Mouse (Mus musculus) ES-Bruce4 (cell line): ENCODE results near the gene Sh3rf3. TPM values are rescaled to one million over a fixed set of nuclear protein-coding genes. Genes with fewer than 3 reads are reported as not detected.

Experiments used
- H3K27ac ChIP-seq: 2 replicates; pipeline ENCODE4 v1.5.1; 2012; ENCODE audit warnings: low read length, inconsistent platforms; ENCODE audit not compliant: insufficient read depth
- H3K27me3 ChIP-seq: 2 replicates; pipeline ENCODE4 v1.6.1; 2012; ENCODE audit warnings: mild to moderate bottlenecking, low read length, inconsistent platforms; ENCODE audit not compliant: control insufficient read depth, poor library complexity, insufficient read depth, severe bottlenecking
- H3K36me3 ChIP-seq: 2 replicates; pipeline ENCODE4 v1.6.1; 2012; ENCODE audit warnings: inconsistent platforms, mild to moderate bottlenecking, low read length, moderate library complexity; ENCODE audit not compliant: control insufficient read depth, poor library complexity, insufficient read depth, severe bottlenecking
- H3K4me1 ChIP-seq: one replicate; pipeline ENCODE4 v1.8.1; 2011; ENCODE audit warnings: low read length; ENCODE audit not compliant: control insufficient read depth, insufficient read depth
- H3K4me3 ChIP-seq: 2 replicates; pipeline ENCODE4 v1.5.1; 2011; ENCODE audit warnings: low read depth, mild to moderate bottlenecking, low read length
- H3K9ac ChIP-seq: 2 replicates; pipeline ENCODE4 v1.6.1; 2012; ENCODE audit warnings: low read depth, mild to moderate bottlenecking, inconsistent platforms; ENCODE audit not compliant: poor library complexity, severe bottlenecking
- H3K9me3 ChIP-seq: replicated peaks from 2 replicates; pipeline ENCODE4 v1.6.1; 2012; ENCODE audit warnings: mild to moderate bottlenecking, low read length, inconsistent platforms; ENCODE audit not compliant: control insufficient read depth, poor library complexity, insufficient read depth, severe bottlenecking
- CTCF ChIP-seq: IDR thresholded peaks from one replicate; pipeline ENCODE4 v1.8.1; 2011; ENCODE audit warnings: low read depth, low read length
- EP300 ChIP-seq: IDR thresholded peaks from 2 replicates; pipeline ENCODE4 v1.6.1; 2011; ENCODE audit warnings: low read depth, low read length; ENCODE audit not compliant: insufficient read depth
- POLR2A ChIP-seq: IDR thresholded peaks from one replicate; pipeline ENCODE4 v1.8.1; 2011; ENCODE audit warnings: low read length; ENCODE audit not compliant: insufficient read depth
- polyA plus RNA-seq: library from polyadenylated mRNA; stranded (reverse); fragments of >200 nt; gene quantifications from 2 replicates; pipeline ENCODE4 v1.2.4, GENCODE M21; 2011; ENCODE audit warnings: low read depth; ENCODE audit not compliant: missing spikeins, insufficient read depth, insufficient read length

Sh3rf3 gene
- polyA plus RNA-seq, 1 experiment = 0.55 TPM

DNA sequence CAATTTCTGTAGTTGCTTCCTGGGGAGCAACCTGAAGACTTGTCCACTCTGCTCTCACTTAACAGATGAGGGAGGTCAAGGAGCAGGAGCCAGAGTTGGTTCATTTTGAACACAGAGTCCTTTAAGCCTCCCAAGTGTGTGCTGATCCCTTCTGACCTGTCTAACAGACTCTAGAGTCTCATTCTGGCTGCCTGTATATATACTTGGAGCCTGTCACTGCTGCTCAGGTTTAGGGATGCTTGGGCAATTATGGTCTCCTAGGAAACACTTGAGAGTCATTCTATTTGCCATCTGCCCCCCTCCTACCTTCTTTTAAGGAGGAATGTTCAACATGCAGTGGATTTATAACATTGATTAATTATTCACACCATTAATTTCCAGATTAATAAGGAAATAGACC, 43.6 kb downstream of the Sh3rf3 start:
- Histone ChIP-seq H3K9me3 (no peaks in the 10 kb centered on the region), H3K4me3 (no peak overlapping the region), H3K9ac (no peak overlapping the region), H3K27me3 (no peaks in the 10 kb centered on the region), H3K36me3 (no peaks in the 10 kb centered on the region), H3K27ac (no peak overlapping the region), H3K4me1 (no peaks in the 10 kb centered on the region)
- TF ChIP-seq EP300 (no peak), POLR2A (no peak), CTCF (no peak)

DNA sequence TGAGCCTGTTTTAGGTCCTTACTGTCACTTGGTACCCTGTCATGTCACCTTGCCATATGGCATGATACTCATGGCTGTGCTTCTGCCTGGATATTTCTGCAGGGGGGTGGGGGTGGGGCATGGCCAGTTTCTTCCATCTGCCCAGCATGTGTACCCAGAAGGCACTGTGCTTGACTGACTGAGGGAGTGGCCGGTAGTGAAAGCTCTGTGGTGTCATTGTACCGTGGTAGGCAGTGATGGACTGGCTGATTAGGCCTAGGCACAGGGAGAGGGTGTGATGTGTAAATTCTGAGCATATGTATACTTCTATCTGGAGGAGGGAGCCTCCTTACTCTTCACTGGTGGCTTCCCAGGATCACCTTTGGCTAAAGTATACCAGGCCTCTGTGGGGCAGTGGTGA, 51.6 kb downstream of the Sh3rf3 start:
- Histone ChIP-seq H3K27ac (no peak overlapping the region), H3K9me3 (no peaks in the 10 kb centered on the region), H3K27me3 (no peaks in the 10 kb centered on the region), H3K4me1 (no peaks in the 10 kb centered on the region), H3K9ac (no peak overlapping the region), H3K36me3 (no peaks in the 10 kb centered on the region), H3K4me3 (no peak overlapping the region)
- TF ChIP-seq EP300 (no peak), POLR2A (no peak), CTCF (no peak)

DNA sequence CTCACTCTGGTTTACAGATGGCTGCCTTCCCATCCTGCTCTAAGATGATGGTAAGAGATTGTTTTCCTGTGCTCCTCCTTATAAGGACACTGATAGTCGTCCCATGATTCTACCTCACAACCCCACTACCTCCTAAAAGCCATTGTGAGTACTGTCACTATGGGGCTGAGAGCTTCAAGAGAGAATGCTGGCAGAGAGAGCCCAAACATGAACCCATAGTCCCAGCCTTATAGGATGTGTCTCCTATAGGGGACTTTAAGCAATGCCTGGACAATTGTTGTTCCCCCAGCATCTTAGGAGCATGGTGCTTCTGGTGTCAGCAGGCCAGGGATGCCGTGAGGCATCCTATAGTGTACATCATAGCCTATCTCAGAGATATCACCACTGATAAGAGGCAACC, 54.4 kb downstream of the Sh3rf3 start:
- no peaks in the 10 kb centered on the region for H3K4me1 ChIP-seq
- H3K9ac ChIP-seq = no peak overlapping the region
- no peak overlapping the region for H3K4me3 ChIP-seq
- TF ChIP-seq EP300 (no peak), CTCF (no peak), POLR2A (no peak)
- no peaks in the 10 kb centered on the region for H3K9me3 ChIP-seq
- H3K36me3 ChIP-seq = no peaks in the 10 kb centered on the region
- H3K27ac ChIP-seq = no peak overlapping the region
- H3K27me3 ChIP-seq = no peaks in the 10 kb centered on the region

DNA sequence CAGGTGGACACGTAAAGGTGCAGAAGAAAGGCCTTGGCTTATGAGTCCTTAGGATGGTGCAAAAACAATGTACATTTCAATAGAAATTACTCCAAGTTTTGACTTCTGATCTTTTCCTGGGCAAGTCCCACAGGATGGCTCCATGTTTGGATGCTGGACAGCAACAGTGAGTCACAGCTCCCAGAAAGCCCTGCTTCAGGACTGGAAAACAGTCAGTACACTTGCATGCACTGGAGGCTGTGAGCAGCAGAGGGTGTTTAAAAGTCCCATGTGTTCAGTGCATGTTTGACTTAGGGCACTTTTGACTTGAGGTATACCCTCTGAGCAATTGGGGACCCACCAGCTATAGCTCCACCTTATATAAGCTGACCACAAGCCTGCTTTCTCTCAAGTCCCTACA, 56.7 kb downstream of the Sh3rf3 start:
- Histone ChIP-seq H3K36me3 (no peaks in the 10 kb centered on the region), H3K4me1 (no peaks in the 10 kb centered on the region), H3K27me3 (no peaks in the 10 kb centered on the region), H3K9me3 (no peaks in the 10 kb centered on the region), H3K27ac (no peak overlapping the region), H3K9ac (no peak overlapping the region), H3K4me3 (no peak overlapping the region)
- no peak for TF ChIP-seq CTCF
- TF ChIP-seq POLR2A = no peak
- TF ChIP-seq EP300 = no peak

DNA sequence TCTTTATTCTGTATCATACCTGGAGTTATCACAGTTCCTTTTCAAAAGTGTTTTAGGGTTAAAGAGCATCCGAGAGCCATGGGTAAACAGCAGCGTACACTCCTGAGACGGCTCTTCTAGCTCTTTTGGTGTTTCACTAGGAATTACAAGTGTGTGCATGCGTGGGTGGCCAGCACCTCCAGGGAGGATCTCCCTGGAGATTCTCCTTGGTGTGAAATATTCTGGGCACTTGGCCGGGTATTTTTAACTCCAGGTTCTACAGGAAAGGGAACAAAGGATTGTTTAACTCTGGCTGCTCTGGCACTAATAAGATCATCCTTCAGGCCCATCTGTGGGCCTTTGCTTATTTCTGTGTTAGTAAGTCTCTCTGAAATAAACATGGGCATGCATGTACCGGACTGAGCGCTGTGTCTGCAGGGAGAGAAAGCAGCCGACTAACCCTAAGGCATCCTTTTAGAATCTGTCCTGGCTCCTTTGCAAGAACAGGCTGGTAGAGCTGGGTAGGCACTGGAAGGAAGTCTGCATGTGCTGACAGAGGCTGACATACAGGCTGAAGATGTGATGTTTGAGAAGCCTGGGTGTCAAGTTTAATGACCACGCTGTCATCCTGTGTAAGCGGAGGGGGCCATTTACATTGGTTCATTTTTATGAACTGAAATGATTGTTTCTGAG, 58.1 kb downstream of the Sh3rf3 start:
- no peaks in the 10 kb centered on the region for H3K4me1 ChIP-seq
- no peaks in the 10 kb centered on the region for H3K36me3 ChIP-seq
- no peaks in the 10 kb centered on the region for H3K9me3 ChIP-seq
- no peak for TF ChIP-seq CTCF
- TF ChIP-seq POLR2A = no peak
- no peak for TF ChIP-seq EP300
- H3K9ac ChIP-seq = no peak overlapping the region
- H3K27me3 ChIP-seq = no peaks in the 10 kb centered on the region
- no peak overlapping the region for H3K4me3 ChIP-seq
- H3K27ac ChIP-seq = no peak overlapping the region

DNA sequence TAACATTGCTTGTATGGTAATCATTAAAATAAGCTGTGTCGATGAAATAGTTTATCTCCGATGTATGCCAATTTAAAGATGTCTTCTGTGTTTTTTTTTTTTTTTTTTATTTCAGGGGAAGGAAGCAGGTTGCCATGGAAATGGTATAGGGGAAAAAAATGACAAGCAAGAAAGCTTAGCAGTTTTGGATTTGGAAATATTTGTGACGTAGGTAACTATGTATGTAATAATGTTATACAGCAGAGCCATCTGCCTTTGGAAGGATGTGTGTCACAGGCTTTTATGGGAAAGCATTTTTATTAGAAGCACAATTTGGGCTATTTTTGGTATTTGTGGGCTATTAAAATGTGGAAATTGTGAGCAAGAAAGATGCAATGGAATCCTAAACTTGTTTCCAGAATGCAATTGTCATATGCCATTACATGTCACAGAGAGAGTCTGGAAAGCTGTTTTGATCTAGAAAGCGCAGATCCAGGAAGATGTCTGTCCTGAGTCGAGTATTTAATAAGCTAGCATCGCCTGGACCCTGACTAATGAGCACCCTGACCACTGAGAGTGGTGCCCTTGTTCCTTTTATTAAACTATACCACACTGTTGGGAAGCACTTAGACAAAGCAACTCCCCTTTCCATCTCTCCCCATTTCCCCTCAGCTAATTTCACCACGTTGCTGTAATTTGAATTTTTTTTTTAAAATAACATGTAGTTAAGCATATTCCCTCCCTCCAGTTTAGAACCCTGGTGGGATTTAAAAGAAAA, 58.8 kb downstream of the Sh3rf3 start:
- no peaks in the 10 kb centered on the region for H3K4me1 ChIP-seq
- no peak overlapping the region for H3K4me3 ChIP-seq
- no peaks in the 10 kb centered on the region for H3K27me3 ChIP-seq
- no peaks in the 10 kb centered on the region for H3K36me3 ChIP-seq
- H3K9me3 ChIP-seq = no peaks in the 10 kb centered on the region
- no peak for TF ChIP-seq EP300
- TF ChIP-seq CTCF = no peak
- no peak for TF ChIP-seq POLR2A
- H3K9ac ChIP-seq = no peak overlapping the region
- H3K27ac ChIP-seq = no peak overlapping the region
